Mouse (Mus musculus) thymus, postnatal 4 days (tissue): ENCODE measurements around the gene Fyn.

Experiments used
- DNase-seq: peaks from one replicate; pipeline ENCODE4 v3.0.0; 2021

The Fyn gene

DNA sequence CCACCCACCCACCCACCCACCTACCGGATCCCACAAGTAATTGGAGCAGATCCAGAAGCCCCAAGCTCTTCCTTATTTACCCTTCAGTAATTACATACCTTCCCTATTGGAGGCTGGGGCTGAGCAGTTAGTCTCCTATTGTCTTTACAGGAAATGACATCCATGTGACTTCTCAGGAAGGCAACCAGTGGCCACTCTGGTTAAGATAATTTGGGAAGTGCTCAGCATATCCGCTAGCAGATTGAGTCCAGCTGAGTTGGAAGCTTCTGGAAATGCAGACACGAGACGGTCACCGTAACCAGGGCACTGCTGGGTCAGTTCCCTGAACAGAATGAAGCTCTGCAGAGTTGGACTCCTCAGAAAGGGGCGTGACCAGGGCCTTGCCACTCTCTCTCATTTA, 82.4 kb downstream of the Fyn start:
- no peak for DNase-seq

DNA sequence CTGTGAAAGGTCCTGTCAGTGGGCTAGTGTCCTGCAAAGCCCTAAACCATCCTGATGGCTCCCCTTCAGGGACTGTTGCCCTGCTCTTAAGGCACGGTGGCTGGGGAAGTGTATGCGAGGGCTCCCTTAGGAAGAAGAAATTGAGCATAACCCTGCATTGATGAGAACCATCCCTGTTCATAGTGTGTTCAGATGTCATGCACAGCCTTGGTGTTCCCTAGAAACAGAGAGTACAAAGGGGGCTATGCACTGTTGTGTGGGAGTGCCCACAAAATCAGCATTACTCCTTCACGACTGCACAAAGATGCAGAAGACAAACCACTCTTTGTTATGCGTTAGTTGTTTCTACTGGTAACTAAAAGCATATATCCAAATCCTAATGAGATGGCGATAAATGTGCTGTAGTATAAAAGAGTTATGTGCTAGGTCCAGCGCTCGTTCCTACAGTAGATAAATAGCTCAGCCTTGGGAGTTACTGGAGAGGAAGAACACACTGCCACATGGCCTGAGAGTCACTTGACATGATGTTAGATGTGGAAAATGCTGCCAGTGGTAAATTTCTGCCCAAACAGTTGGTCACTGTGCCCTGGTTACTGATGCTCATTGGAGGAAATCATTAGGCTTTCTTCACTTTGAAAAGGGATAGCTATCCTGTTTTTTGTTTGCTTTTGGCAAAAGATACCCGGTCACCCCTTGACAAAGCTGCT, 83.4 kb downstream of the Fyn start:
- DNase-seq: no peak

DNA sequence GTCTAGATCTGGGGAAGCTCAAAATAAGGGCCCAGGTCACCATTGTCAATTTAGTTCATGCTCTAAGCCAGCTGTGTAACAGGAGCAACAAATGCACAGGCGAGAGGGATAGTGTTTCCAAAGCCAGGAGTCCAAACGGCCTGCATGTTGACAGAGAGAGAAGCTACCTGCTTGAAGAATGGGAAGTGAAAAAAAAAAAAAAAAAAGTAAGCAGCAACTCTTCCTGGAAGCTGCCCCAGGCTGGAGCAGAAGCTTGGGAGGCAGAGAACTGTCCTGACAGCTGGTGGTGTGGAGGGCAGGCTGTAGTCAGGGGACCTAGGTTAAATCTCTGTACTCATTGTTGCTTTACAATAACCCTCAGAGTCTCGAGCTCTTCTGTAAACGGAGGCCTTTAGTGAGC, 86.7 kb downstream of the Fyn start:
- DNase-seq: no peak

DNA sequence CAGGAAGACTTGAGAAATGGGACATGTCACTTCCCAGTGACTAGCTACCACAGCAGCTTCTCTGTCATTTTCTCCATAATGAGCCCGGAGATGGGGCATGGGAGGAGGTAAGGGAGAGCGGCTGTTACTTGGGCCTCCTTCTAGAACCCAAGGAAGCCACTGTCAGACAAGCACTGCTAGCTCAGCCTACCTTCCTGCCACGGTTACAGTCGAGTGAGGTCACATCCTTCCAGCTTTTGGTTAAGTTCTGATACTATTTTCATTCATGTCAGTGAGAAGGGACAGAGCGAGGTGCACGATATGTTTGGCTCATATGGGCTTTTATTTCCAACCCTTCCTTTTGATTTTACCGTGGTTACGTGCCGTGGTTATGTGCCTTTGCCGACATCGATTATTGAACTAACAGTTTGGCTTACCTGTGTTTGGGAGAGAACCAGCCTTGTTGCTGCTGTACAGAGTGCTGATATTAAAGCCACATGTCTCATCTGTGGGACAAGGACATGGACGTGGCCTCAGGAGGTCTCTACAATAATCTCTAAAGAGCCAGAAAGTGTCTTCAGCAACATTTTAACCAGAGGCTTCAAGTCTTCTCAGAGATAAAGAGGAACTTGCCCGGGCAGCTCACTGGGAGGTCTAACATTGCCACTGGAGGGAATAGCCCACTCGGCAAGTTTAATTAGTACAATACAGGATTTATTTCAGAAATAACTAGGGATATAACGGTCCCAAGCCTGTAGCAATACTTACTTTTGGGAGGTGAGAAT, 87.4 kb downstream of the Fyn start:
- peak; percentile 51 for DNase-seq

DNA sequence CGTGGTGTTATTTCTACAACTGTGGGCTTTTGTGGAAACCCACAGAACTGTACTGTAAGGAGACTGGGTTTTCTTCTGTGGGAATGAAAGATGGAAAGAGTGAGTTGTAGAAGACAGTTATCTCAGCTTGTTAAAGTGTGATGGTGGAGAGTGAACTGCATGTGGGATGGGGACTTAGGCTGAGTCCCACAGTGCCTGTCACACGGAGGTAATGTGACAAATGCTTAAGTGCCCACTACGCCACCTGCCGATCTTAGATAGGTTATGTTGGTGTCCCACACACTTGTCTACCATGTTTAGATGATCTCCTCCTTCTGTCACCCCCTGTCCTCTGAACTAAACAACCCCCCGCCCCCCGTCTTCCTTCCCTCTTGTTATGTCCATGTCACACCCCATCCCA, 88.1 kb downstream of the Fyn start:
- no peak for DNase-seq

DNA sequence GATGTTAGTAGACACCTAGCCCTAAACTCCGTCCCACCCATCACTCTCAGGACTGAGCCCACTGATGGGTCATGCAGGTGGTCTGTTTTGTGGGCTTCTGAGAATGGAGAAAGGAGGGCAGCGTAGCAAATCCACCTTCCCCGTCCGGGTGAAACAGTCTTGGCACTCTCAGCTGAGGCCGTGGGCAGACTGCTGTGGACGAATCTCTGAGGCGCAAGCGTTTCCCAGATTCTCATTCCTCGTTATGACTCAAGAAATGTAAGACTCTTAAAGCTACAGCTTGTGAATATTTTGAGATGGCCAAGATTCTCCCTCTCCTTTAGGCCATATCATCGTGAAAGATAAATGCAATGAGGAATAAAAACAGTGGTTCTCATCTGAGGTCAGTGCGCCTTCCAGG, 88.6 kb downstream of the Fyn start:
- DNase-seq: no peak

DNA sequence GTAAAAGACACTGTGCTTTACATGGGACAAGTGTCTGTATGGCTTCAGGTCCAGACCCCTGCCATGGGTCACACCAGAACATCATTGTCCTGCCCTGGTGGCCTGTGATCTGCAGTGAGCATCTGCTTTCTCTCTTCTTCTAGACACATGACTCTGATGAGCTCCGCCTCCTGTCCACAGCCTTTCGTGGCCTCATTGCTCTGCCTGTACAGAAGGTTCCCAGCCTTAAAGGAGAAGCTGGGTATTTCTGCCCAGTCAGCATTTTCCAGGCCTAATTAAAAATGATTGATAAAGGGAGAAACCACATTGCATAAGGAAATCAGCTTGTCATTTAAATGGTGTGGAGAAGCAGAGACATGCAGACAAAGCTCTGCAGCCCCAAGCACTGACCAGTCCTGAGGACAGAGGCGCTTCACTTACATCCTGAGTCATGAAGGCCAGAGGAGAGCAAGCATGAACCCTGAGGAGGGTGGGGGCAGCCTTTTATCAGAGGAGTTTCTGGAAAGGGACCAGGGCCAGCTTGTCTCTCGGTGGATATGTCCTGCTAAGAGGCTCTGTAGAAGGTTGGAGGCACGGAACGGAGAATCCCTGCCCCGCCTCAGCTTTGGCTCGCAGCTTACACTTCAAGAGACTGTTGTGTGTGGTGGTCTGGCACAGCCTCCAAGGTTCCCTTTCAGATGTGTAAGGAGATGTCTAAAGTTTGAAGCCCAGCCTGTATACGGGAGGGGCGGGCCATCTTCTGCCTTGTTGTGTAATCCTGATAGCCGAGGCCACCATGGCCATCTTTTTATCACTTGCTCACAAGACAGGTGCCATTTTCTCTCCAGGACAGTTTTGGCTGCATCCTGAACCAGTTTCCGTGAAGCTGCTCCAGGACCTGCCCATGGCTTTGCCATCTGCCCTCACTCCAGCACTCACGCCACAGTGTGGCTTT, 90.4 kb downstream of the Fyn start:
- no peak for DNase-seq

DNA sequence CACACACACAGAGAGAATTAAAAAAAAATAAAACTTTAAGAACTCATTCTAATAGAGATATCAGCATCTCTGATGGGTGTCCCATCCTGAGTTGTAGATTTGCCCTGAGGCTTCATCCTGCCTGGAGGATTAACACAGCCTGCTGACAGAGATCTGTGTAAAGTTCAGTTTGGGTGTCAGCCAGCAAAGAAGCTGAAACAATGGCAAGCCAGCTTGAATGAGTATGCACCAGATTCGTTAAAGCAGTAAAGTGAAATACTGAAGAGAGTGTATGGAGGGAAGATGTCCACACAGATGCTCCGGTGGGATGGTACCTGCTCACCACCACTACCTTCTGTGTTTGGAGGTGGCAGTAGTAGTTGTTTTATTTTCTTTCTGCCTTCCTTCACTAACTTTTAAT, 92.0 kb downstream of the Fyn start:
- no peak for DNase-seq

DNA sequence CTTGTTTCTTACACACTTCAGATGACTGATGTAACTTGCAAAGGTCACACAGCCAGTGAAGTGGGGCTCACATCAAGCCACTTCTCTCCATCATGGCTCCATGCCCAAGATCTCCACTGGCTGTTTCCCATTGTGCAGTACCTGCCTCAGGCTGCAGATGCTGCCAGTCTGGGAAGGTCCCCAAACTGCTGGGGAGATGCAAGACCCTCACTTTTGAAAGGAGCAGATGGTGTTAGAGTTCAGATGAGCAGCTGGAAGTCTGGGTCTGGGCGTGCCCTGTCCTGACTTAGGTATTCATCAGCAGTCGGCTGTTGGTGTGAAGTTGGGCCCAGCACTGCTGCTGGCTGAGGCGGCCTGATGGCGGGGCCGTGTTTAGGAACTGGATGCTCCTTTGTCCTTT, 93.3 kb downstream of the Fyn start:
- DNase-seq: no peak

DNA sequence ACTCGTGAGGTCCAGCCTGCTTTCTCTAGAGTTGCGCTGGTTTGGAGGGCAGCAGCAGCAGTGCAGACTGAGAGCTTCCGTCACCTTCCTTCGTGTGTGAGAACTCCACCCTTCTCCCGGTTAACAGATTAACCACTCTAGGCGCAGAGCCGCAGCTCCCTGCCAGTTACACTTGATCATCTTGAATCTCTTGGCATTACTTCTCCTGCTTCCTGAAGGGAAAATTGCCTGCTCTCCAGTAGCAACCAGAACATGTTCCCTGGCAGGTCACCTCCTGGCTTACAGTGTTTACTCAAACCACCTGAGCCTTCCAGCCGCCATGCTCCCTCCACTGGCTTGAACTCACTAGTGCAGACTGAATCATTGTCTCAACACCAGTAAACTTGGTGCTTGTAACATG, 94.1 kb downstream of the Fyn start:
- no peak for DNase-seq

DNA sequence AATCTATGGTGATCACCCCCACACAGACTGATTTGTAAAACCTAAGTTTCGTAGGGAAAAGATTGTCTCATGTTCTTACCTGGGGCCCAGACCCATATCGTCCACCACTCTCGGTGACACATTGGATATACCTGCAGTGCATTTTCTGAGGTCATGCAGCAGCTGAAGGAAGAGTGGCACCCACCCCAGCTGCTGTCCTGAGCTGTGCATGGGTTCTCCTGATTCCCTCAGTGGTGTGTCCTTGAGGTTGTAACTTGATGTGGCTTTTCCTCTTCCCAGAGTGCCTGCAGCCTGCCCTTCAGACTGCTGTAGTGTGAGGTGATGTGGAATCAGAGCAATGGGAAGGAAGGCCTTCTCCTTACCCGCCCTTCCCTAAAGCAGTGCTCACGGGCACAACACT, 95.7 kb downstream of the Fyn start:
- DNase-seq: no peak

DNA sequence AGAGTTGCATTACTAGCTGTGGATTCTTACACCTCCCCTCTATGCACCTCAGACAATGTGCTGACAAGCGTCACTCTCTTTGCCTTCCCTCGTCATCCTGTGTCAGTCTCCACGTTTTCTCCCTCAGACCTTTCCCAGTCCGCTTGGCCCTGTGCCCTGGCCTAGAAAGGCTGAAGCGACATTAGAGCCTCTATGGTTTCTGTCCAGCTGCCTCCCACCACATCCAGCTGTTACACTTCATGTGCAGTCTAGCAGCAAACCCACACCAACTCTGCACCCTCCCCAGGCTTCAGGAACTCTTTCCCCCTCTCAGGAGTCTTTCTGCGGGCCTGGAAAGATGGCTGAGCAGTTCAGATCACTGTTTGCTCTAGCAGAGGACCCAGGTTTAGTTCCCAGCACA, 98.7 kb downstream of the Fyn start:
- DNase-seq: peak; percentile 24

DNA sequence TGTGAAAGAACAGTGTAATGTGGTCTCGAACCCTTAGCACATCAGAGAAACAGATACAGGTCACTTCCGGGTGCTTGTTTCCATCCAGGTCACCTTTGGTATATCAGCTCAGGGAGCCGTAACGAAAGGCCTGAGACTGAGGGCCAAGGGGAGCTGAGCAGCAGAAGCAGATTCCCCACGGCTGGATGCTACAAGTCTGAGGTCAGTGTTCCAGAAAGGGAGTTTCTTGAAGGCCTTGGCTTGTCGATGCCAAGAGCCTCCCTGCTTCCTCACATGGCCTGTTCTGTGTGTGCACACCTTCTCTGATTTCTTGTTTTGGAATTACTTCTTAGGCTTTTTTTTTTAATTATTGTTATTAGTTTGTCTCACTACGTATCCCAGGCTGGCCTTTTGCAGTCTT, 99.2 kb downstream of the Fyn start:
- DNase-seq: peak; percentile 7

DNA sequence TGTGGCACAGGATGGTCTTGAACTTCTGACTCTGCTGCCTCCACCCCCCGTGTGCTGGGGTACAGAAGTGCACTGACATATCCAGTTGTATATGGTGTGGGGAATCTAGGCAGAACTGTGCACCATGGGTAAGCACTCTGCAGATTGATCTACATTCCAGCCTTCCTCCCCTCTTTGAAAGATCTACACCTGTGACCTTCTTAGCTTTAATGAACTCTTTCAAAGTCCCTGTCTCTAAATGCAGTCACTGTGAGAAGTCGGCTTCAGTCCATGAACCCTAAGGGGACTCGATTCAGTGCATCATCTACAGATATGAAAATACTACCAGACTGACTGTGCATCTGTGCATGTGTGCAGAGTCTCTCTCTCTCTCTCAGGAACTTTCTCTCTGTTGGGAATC, 99.9 kb downstream of the Fyn start:
- DNase-seq: peak; percentile 45

DNA sequence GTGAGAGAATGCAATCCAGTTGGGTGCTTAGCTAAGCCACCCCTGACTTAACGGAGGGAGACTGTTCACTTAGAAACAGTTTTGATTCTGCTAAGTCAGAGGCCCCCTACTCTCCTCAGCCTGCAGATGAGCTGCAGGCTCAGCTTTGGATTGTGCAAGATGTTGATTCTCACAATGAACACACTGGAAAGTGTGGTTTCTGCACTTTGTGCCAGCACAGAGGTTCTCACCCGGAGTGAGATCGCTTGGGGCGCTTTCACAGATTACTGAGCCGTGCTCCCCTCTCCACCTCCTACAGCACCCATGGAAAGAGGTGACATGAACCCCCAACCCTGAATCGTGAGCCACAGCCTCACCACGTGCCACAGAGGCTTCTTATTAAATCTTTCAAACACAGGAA, 100.7 kb downstream of the Fyn start:
- DNase-seq: peak; percentile 46

DNA sequence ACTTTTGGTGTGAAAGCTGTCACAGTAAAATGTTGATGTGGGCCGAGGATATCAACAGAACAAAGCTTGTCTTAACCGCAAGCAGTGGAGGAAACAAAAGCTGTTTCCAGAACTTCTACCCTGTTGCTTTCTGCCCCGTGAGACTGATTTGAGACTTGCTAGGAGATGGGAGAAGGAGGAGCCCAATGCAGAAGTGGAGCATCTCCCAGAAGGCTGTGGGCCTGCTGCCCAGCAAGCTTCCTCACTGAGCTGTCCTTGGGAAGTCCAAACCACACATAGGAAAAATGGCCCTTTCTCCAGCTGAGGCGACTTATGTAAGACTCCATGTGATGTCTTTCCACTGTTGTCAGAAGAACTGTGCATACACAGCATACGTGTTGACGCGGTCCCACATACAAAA, 101.7 kb downstream of the Fyn start:
- no peak for DNase-seq

DNA sequence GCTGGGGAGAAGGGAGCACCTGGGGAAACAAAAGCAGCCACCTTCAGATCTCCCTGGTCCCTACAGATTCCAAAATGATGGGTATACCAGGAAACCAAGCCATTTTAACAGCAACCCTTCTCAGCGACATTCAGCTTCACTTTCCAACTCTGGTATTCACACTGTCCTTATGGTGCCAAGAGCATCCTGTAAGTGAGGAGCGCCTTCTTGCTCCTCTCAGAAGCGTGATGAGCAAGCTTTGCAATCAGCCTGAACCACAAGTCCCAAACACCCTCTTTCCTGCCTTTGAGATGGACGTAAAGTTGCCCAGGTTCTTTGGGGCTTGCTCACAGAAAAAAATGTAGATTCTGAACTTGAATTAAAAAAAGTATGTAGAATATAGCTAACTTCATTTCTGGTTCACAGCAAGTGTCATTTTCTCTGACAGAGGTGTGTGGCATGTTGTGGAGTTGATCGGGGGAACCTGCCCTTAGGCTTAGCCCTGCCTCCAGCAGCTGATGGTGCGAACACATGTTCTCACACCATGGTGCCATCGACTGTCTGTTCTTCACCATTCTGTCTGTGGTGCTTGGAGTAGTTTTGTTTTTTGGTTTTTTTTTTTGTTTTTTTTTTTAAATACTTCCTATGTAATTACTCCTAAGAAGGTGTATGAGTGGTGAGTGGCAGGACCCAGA, 102.5 kb downstream of the Fyn start:
- no peak for DNase-seq

DNA sequence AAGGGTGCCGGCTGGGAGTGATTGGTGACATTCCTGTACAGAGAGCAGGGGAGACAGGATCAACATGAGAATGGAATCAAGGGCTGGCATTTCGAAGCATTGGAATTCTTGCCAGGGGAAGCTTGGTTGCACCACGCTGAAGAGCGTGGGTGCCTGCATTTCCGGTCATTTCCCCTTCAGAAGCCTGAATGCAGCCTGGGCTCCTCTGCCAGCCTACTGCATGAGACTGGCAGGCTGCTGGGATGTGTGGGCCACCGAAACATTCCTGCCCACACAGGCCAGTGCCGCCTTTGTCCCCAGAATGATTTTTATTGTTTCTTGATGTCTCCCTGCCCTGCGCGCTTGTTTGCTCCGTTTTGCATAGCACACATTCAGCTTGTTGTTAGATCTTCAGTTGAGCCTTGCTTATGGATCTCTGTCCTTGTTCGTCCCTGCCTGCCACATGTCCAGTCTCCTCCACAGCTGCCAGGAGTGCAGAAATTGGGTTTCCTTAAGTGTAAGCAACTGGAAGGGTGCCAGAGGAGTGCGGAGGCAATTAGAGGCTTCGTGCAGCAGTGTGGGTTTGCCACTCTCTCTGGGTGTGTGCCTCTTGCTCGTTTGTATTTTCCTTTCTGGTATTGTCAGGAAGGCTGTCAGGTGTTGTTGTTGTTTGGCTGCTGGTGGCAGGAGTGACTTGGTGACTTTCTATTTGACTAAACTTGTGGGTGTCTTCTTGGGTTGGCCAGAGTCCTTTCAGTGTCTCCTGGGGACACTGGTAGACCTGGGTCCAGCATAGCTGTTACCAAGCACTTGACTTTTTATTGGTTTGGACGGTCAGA, 103.3 kb downstream of the Fyn start:
- DNase-seq: no peak

DNA sequence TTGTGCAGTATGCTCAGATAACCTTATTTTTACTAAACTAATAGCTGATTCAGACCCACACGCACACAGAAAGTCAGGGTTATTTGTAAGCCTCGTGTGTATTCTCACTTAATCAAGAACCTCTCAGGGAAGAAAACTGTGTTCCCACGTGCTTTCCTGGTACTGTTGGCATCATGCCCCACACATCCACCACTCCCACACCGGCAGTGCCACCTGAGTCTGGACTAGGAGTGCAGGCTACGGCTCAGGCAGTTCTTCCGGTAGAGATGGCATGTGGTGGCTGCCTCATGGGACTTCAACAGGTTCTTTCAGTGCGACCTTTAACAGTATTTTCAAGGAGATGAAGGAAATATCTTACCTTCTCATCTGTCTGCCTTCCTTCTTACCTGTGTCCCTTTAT, 104.3 kb downstream of the Fyn start:
- no peak for DNase-seq

DNA sequence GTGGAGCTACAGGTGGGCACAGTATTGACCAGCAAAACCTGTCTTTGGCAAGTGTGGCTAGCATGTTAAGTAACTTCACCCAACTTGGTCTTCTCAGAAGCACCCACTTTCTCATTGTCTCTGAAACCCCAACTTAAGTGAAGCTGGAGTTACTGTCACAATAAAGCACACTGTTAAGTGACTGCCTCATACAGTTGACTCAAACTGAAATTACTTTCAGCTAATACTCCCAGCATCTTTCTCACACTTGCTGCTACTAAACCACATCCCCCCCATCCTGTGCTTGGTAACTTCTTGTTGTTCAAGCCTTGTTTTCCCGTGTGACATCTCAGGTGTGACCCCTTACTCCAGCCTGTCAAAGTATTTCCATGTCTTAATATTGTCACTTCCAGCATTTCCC, 110.7 kb downstream of the Fyn start:
- DNase-seq: no peak

DNA sequence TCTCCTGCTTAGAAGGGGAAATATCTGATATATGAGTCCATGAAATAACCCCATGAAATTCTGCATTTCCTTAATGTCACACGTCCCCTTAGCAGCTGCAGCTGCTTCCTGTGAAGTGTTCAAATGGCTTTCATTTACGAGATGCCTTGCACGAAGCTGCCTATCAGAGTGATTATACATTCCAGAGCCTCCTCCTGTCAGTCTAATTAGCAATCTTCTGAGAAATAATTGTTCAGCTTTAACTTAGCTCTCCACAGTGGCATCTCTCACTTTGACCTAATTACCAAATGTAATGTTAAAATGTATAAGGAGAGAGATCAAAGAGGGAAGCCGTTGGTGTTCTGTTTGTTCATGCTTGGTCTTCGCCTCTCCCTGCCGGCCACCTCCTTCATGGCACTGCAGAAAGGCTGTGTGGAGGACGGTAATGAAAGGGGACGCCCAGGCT, 115.7 kb downstream of the Fyn start:
- no peak for DNase-seq

DNA sequence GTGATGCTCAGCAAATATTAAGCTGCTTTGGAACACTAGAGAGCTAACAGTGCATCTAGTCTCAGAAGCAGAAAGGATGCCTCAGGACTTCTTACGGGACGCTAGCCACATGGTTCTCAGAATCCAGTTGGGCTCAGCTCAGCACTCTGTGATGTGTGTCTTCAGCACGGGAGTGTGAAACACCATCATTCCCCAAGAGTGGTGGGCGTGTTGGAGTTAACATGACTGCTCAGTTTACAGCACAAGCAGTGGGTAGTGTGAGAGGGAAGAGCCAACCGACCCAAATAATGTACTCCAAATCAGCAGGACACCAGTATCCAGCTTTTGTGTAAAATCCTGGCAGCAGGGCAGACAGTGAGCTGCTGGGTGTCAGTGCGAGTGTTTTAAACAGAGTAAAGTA, 116.2 kb downstream of the Fyn start:
- DNase-seq: no peak
